Mouse (Mus musculus): ENCODE measurements around the gene Hmgn5.

DNA sequence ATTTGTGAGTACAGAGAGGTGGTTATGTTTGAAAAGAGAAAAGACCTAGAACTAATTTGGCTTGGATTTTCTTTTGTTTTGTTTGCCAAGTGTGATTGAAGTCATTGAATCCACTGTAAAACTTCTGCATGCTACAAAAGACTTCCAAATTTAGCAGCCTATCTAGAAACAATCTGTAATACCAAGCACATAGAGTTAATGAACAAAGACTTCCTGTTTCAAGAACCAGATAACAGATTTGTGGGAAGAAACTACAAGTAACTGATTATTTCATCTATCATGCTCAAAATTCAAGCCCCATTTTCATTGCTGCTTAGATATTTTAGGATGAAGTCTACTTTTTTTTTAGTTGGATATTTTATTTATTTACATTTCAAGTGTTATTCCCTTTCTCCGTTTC is 34.6 kb upstream of the Hmgn5 start:
- TF ChIP-seq MAFK (IDR thresholded peaks at IDR 0.05; ENCODE audit: insufficient read depth, low read depth, low read length) (no peak), HCFC1 (IDR thresholded peaks at IDR 0.05; ENCODE audit: borderline replicate concordance, insufficient read depth, low read length) (no peak), ZNF384 (IDR thresholded peaks at IDR 0.05; ENCODE audit: low read depth, low read length) (no peak), ZC3H11A (IDR thresholded peaks at IDR 0.05; ENCODE audit: borderline replicate concordance, low read depth, low read length) (no peak), CHD2 (IDR thresholded peaks at IDR 0.05; ENCODE audit: low read depth, low read length) (no peak)

All from ES-E14 (cell line).